Mouse (Mus musculus): ENCODE measurements around the gene Tmprss4. TPM values are rescaled to one million over a fixed set of nuclear protein-coding genes. Genes with fewer than 3 reads are reported as not detected.

The Tmprss4 gene
- total RNA-seq, 2 experiments from 2014 or later: 0.25 TPM; not detected in 1

DNA sequence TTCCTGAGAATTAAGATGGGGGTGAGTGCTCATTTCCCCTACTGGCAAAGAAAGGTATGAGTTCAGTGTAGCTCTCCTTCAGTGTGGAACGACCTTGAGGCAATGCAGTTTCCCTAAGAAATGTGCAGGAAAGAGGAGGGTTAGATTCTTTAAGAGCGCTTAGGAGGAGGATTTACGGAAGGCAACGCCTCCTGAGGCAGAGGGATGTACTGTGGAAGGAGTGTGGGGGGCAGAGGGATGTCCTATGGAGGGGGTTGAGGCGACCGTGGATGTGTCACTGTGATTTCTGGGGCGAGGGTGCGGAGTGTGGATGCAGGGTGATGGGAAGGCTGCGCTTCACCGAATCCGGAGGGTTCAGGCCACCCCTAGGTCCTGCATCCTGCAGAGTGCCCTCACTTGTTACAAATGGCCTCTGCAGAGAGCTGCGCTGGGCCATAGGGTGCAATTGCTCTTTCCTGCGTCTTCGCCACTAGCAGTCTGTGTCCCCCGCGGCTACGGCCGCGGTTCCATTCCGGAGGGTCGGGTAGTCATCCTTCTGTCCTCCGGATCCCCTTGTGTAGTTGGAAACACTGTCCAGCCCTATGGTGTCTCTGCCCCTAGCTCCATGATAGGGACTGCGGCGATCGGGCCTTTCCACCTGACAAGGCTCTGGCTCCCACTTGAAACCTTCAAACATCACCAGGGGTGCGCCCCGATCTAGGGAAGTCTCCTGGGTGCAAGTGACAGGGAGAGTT, 58.2 kb downstream of the Tmprss4 start:
- DNase-seq (ENCODE audit: low spot score in 2 of 2): peak; percentile 22 to 36
- intact Hi-C loops (cut with DNase I): loop anchor here (2.0 to 10.0 kb wide), 3 partner anchors 123 to 491 kb away; partner anchors contain the start of gene Ube4a

DNA sequence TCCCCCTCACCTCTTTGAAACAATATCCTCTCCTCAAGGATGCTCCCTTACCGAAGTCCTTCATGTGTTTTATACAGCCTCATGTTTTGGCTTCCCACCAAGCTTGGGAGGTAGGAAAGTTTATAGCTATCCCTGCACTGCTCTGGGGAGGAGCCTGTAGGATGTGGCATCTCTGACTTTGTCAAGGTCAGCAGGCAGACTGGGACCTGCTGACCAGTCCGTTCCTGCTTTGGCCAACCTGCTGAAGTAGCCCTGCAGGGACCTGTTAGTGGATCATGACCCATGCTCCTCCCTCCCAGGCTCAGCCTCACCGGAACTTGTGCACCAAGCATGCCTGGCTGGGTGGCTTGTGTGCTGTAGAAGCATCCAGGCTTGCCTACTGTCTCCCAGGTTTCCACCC, 61.2 kb downstream of the Tmprss4 start:
- no peak for DNase-seq (ENCODE audit: low spot score in 2 of 2)
- intact Hi-C loops (cut with DNase I): loop anchor here (10.0 kb wide), 1 partner anchor 488 kb away; no protein-coding TSS in a partner anchor

DNA sequence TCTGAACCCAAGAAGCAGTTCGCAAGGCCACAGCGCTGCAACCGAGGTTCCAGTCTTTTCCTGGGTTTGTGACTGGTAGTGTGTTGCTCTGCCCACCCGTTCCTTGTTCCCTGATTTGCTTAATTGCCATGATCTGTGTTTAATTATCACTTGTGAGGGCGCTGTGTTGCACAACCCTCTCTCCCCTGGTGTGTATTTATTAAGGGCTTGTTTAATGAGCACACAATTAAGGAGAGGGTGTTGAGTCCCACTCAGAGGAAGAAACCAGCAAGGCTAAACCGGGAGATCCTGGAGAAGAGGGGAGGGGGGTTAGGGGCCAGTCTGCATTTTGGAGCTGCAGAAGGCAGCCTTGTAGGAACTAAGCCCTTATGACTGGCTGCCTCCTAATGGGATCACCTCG, 62.9 kb downstream of the Tmprss4 start:
- no peak for DNase-seq (ENCODE audit: low spot score in 2 of 2)
- intact Hi-C loops (cut with DNase I): loop anchor here (10.0 kb wide), 1 partner anchor 486 kb away; no protein-coding TSS in a partner anchor

DNA sequence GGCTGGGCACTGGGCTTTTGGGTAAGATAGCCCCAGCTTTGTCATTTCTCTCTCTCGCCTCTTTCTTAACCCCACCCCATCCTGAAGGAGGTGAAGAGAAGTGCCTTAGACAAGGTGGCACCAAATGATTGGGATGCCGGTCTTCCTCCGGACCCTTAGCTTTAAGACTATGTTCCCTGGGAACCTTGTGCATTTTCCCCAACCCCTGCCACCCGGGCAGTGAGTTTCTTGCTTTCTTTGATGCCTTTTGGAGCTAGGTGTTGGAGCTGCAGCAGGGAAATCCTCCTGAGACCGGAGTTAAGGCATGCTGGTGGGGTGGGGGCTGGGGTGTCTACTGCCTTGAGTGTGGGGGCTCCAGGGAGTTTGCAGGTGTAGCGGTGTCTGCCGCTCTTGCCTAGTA, 64.8 kb downstream of the Tmprss4 start:
- DNase-seq (ENCODE audit: low spot score in 2 of 2): no peak
- intact Hi-C loops (cut with DNase I): no loop called here

DNA sequence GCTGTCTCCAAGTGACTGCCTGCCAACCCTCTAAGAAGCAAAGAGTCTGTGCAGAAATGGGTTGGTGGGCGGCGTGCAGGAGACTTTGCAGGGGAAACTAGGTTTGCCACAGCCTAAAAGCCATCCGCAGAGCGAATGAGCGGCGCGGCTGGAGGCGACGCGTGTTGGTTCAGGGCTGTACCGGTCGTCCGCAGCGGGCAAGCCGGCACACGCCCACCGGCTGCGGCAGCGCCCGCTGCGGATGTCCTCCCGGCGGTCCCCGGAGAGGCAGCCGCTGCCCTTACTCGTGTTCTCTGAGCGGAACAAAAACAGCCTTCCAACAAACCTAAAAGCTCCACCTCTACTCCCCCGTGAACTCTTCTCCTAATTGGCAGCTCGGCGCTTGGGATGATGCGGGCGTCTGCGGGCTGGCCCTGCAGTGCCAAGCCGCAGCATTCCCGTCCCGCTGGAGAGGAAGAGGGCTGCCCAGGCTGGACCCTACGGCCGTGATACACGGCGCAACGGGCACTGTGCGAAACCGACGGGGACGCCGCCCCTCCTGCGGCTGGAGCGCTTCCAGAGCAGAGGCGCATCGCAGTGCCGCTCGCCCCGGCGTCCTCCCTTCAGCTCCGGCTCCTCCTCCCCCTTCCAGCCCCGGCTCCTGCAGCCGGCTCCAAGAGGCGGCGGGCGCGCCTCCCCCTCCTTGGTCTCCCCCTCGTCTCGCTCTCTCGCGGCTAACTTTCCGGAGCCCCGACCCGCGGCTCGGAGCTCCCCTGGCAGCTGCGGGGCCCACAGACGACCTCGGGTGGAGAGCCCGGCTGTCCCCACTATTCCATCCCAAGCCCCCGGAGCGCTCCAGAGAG, 65.5 kb downstream of the Tmprss4 start, which contains the start of gene Scn4b:
Scn4b (plus strand) TSS at position 205 of the 842 bp plus-strand sequence.
- intact Hi-C loops (cut with DNase I): no loop called here
- peak in 1 of 2 experiments; percentile 34 for DNase-seq (ENCODE audit: low spot score in 2 of 2)

DNA sequence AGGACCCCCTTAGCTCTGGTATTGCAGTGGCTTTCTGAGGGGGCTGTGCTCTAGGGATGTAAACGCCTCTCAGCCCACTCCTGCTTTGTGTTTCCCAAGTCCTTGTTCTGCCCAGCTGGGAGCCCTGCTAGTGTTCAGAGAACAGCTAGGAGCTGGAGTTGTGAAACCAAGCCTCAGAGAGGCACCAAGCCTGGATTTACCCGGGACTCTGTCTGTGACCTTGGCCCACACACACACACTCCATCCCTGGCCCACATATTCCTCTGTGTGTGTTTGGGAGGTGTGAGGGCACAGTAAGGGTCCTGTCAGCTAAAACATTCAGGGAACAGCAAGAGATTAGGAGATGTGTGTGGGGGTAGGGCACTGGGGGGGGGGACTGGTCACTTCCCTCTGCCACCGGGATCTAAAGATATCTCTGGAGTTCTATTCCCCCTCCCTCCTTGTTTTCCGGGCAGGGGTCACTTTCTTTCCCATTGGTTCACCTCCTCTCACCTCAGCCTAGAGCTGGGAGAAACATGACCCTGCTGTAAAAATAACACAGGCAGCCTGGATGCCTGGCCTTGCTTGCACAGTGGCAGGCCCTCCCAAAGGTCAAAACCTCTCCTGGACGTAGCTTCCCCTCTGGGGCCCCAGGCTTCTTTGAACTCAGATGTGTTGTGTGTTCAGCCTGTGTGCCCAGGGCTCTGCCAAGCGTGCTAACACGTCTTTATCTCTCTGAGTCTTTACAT, 67.3 kb downstream of the Tmprss4 start:
- no peak for DNase-seq (ENCODE audit: low spot score in 2 of 2)
- intact Hi-C loops (cut with DNase I): no loop called here

DNA sequence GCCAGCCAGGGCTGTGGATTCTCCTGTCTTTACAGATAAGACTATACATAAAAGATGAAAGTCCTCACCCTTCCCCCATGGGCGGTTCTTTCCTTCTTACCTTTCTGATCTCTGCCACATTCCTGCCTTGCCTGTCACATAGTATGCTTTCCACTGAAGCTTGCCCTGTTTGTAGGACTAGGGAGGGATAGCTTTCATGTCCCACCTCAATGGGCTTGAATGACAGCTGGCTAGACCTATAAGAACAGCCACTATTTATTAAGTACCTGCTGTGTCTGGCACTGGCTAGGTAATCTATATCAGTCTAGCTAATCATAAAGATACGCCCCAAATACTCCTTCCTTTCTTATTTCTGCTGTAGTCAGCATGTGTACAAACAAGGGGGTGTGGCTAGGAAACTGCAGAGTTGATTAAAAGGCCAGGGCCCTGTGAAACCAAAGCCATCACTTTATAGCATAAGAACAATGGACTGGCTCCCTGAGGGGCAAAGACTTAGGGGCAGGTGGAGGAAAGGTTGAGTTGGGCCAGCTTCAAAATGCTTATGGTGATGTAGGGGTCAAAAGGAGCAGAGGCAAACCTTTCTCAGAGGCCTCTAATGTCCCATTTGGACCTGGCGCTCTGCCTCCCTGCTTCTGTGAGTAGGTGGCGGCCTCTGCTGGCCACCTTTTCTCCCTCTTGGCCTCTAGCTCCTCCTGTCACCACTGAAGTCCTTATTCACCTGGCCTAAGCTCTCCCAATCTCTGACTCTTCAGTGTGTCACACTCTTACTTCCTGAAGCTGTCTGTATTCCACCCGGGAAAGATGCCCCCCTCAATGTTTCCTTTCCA, 70.2 kb downstream of the Tmprss4 start:
- peak in 1 of 2 experiments; percentile 37 for DNase-seq (ENCODE audit: low spot score in 2 of 2)
- intact Hi-C loops (cut with DNase I): no loop called here

DNA sequence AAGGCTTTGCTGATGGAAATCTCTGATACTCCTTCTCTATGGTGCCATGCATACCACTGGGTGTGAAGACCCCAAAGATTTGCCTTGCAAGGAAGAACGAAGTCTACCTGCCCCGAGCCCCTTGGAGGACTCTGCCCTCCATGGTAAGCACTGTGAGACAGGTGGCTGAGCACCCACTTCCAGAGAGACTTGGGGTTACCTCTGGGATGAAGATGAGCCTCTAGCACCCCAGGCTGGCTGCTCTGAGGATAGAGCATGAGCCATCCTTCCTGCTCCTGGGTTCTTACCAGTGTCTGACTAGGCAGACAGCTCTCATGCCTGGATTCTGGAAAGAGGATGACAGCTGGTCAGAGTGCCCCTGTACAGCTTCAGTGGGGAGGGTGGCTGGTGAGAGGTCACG, 73.8 kb downstream of the Tmprss4 start:
- intact Hi-C loops (cut with DNase I): no loop called here
- no peak for DNase-seq (ENCODE audit: low spot score in 2 of 2)

DNA sequence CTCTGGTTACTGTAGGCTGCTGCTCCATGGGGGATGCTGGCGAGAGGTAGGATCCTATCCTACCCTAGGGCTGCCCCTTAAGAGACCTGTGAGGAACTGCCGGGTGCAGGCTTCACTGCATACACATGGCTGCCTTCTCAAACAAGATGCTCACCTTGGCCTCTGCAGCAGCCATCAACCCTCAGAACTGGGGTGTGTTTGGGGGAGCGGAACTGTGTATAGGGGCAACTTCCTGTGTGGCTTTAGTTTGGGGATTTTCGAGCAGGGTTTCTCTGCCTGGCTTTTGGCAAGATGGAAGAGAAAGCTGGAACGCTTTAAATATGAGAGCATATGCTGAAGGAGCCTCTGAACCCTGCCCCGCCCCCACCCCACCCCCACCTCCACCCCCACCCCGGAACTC, 77.0 kb downstream of the Tmprss4 start:
- intact Hi-C loops (cut with DNase I): no loop called here
- no peak for DNase-seq (ENCODE audit: low spot score in 2 of 2)

DNA sequence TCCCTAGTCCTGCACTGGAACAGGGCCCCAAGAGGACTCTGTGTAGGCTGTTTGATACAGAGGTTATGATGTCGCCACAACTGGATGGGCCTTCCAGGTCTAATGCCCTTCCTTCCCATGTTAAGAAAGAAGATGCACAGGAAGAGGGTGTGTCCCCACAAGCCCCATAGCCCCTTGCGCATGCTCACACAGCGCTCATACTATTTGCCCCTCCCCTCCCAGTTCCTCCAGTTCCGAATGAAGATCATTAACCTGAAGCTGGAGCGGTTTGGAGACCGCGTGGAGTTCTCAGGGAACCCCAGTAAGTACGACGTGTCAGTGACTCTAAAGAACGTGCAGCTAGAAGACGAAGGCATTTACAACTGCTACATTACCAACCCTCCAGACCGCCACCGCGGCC, 78.7 kb downstream of the Tmprss4 start:
- intact Hi-C loops (cut with DNase I): no loop called here

More for the DNA sequence above, 78.7 kb downstream of the Tmprss4 start:
- no peak for DNase-seq (ENCODE audit: low spot score in 2 of 2)

Other genes starting within 250 kb of the Tmprss4 start
- gene Ube4a, start 238.5 kb downstream of the Tmprss4 start, total RNA-seq (2021): 10 to 100 TPM; 77.6 to 79.8 TPM
- not detected for gene Cd3g, start 223.7 kb downstream of the Tmprss4 start, total RNA-seq (2021)
- not detected for gene Cd3d, start 222.3 kb downstream of the Tmprss4 start, total RNA-seq (2021)
- not detected for gene Cd3e, start 194.5 kb downstream of the Tmprss4 start, total RNA-seq (2021)
- gene Mpzl2, start 164.3 kb downstream of the Tmprss4 start, total RNA-seq (2021): 1 to 10 TPM; 1.2 to 1.9 TPM
- 1 to 10 TPM; 3.7 to 4.1 TPM for gene Mpzl3, start 148.9 kb downstream of the Tmprss4 start, total RNA-seq (2021)
- under 1 TPM; 0.35 to 0.57 TPM for gene Jaml, start 124.9 kb downstream of the Tmprss4 start, total RNA-seq (2021)
- gene Scn2b, start 86.3 kb downstream of the Tmprss4 start, total RNA-seq (2021): 100 to 1,000 TPM; 174 to 177 TPM
- gene Scn4b, start 65.7 kb downstream of the Tmprss4 start, total RNA-seq (2021): 10 to 100 TPM; 11.3 to 16.2 TPM
- gene BC049352, start 22.1 kb downstream of the Tmprss4 start, total RNA-seq (2021): under 1 TPM; 0.55 to 0.66 TPM
- 1 to 10 TPM; 2.5 to 2.7 TPM for gene Il10ra, start 65.1 kb upstream of the Tmprss4 start, total RNA-seq (2021)
- gene Tmprss13, start 115.0 kb upstream of the Tmprss4 start, total RNA-seq (2021): not detected
- gene Fxyd6, start 166.1 kb upstream of the Tmprss4 start, total RNA-seq (2021): 100 to 1,000 TPM; 158 to 184 TPM
- 1 to 10 TPM; 6.6 to 7.5 TPM for gene Fxyd2, start 195.6 kb upstream of the Tmprss4 start, total RNA-seq (2021)
- 10 to 100 TPM; 41.4 to 44.3 TPM for gene Dscaml1, start 222.5 kb upstream of the Tmprss4 start, total RNA-seq (2021)

All from left cerebral cortex, postnatal 14 days (tissue).